Mouse (Mus musculus): ENCODE data around the gene Gm973.

GRCm38 (mm10) chr1:59629194-59629593, 113.1 kb downstream of the Gm973 start:
- TF ChIP-seq POLR2A (IDR thresholded peaks at IDR 0.05; ENCODE audit: borderline replicate concordance, low read depth, low read length) (no peak), CTCF (IDR thresholded peaks at IDR 0.05; ENCODE audit: low read depth, low read length) (no peak)

Measured in bone marrow macrophage, adult 2 months (primary cell).